Comparison of ENCODE assay signal across 8 mouse cellular contexts in the genomic region with DNA sequence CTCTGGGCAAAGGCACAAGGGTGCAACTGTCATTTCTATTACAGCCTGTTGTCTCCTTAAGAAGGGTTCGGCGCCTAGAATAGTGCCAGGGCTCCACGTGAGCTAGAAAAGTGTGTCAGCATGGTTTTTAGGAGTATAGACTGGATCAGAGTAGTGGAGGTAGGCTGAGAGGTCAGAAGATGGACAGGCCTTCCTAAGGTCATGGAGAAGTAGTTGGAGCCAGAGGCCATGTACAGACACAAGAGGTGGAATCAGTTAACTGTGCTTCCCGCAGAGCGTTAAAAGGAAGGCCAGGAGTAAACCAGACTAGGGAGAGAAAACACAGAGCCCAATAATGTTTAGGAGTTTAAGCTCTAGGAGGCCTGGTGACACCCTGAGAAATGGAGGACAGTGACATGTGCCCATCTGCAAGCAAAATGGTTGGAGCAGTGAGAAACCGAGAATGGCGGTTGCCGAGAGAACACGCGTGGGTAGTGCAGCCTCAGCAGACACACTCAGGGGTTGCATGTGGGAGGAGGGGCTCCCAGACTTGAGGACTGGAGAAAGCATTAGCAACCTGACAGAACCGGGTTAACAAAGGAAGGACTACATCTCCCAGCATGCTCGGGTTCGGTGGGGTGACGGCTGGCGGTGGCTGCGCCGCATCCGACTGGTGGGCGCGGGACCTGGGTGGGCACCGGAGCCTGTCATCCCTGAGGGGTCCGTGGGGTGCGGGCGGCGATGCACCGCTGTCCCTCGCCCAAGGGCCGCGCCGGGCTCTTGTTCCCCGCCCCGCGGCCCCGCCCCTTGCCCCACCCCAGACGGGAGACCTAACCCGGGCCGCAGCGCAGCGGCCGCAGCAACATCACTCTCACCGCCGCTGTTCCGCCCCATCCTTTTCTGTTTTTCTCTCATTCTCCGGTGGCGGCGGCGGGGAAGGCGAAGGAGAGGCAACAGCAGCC. TPM values are rescaled to one million over a fixed set of nuclear protein-coding genes. Genes with fewer than 3 reads are reported as not detected.
DNase-seq lines count a peak whose midpoint lies in the region; ATAC-seq and TF ChIP-seq lines count a peak whose summit lies in the region.

A gene (plus strand): TSS at position 625 of the 941 bp plus-strand sequence.

- peak within 1 kb of the TSS; percentile 71 for H3K27ac ChIP-seq in forebrain, embryonic 11.5 days (ENCODE audit: low read depth, low read length)
- H3K27ac ChIP-seq in heart, embryonic 16.5 days (ENCODE audit: low read length), result peak within 1 kb of the TSS; percentile 44; the same call in 1 of the 2 replicates
- no peak within 1 kb of the TSS for H3K27ac ChIP-seq in liver, embryonic 13.5 days
- peak within 1 kb of the TSS; percentile 63 for H3K27ac ChIP-seq in stomach, postnatal 0 days (replicated peaks)

- H3K27me3 ChIP-seq in forebrain, embryonic 11.5 days (ENCODE audit: control insufficient read depth, insufficient read depth, low read length), result no peaks in the 10 kb centered on the region
- no peaks in the 10 kb centered on the region for H3K27me3 ChIP-seq in heart, embryonic 16.5 days (ENCODE audit: control insufficient read depth, insufficient read depth, low read length)
- peaks cover 25% of the 10 kb centered on the region for H3K27me3 ChIP-seq in liver, embryonic 13.5 days
- H3K27me3 ChIP-seq in stomach, postnatal 0 days (ENCODE audit: control insufficient read depth, insufficient read depth, low read length), result no peaks in the 10 kb centered on the region

- 8% methylated on average over 38 of the region's 48 CpGs for WGBS in forebrain, embryonic 11.5 days
- WGBS in heart, embryonic 16.5 days, result 7% methylated on average over 47 of the region's 48 CpGs
- WGBS in liver, embryonic 13.5 days (ENCODE audit: insufficient replicate concordance), result 11% methylated on average over 35 of the region's 48 CpGs
- 10% methylated on average over 36 of the region's 48 CpGs for WGBS in stomach, postnatal 0 days

- no peak for TF ChIP-seq EP300 in stomach, postnatal 0 days (optimal IDR thresholded peaks at IDR 0.05)

- H3K4me1 ChIP-seq in forebrain, embryonic 11.5 days (replicated peaks; ENCODE audit: control insufficient read depth, insufficient read depth, low read length), result peaks cover 10% of the 10 kb centered on the region; the same call in 1 of the 2 replicates
- H3K4me1 ChIP-seq in heart, embryonic 16.5 days (ENCODE audit: control insufficient read depth, insufficient read depth, low read length), result peaks cover 12% of the 10 kb centered on the region
- peaks cover 16% of the 10 kb centered on the region for H3K4me1 ChIP-seq in liver, embryonic 13.5 days (replicated peaks)
- 0 out of 2 replicates have a peak, but pooled peaks cover 2% of the 10 kb centered on the region for H3K4me1 ChIP-seq in stomach, postnatal 0 days (replicated peaks; ENCODE audit: control insufficient read depth, insufficient read depth)

- peak within 1 kb of the TSS; percentile 96 for H3K4me2 ChIP-seq in forebrain, embryonic 11.5 days (ENCODE audit: low read depth, low read length, severe bottlenecking)
- H3K4me2 ChIP-seq in heart, embryonic 16.5 days (ENCODE audit: low read depth, low read length), result peak within 1 kb of the TSS; percentile 96
- H3K4me2 ChIP-seq in liver, embryonic 13.5 days, result peak within 1 kb of the TSS; percentile 83
- peak within 1 kb of the TSS; percentile 94 for H3K4me2 ChIP-seq in stomach, postnatal 0 days (replicated peaks; ENCODE audit: low read depth)

- peak within 1 kb of the TSS; percentile 87 for H3K9ac ChIP-seq in forebrain, embryonic 11.5 days (ENCODE audit: low read length)
- peak within 1 kb of the TSS; percentile 86 for H3K9ac ChIP-seq in heart, embryonic 16.5 days (ENCODE audit: low read length)
- H3K9ac ChIP-seq in liver, embryonic 13.5 days, result peak within 1 kb of the TSS; percentile 60
- H3K9ac ChIP-seq in stomach, postnatal 0 days (ENCODE audit: low read length), result peak within 1 kb of the TSS; percentile 76

- no peak for TF ChIP-seq CTCF in stomach, postnatal 0 days (IDR thresholded peaks at IDR 0.05; ENCODE audit: low read depth)

- peak; percentile 75 for DNase-seq in CD4-positive, CD25-positive, alpha-beta regulatory T cell, adult 2 months (ENCODE audit: low read depth, low spot score)
- peak; percentile 89 for DNase-seq in brain, embryonic 18.5 days (ENCODE audit: low read depth, low spot score)
- DNase-seq in forebrain, embryonic 11.5 days (ENCODE audit: low spot score), result peak; percentile 92
- peak; percentile 61 to 76 for DNase-seq in kidney, postnatal 25 days
- DNase-seq in liver, embryonic 13.5 days, result peak; percentile 34
- peak; percentile 87 for DNase-seq in neural tube, embryonic 10.5 days (ENCODE audit: extremely low spot score, low spot score)
- peak; percentile 69 for DNase-seq in stomach, postnatal 0 days (ENCODE audit: low spot score)

- peak; percentile 96 for ATAC-seq in forebrain, embryonic 11.5 days (replicated peaks; ENCODE audit: low FRiP score)
- peak; percentile 84 for ATAC-seq in heart, embryonic 16.5 days (replicated peaks; ENCODE audit: extremely low read depth, insufficient read depth, low FRiP score)
- peak; percentile 75 for ATAC-seq in liver, embryonic 13.5 days (ENCODE audit: low read depth)
- peak; percentile 78 for ATAC-seq in stomach, postnatal 0 days (ENCODE audit: low FRiP score, low TSS enrichment)

- H3K4me3 ChIP-seq in forebrain, embryonic 11.5 days (ENCODE audit: low read depth, low read length), result peak within 1 kb of the TSS; percentile 74
- H3K4me3 ChIP-seq in heart, embryonic 16.5 days (ENCODE audit: low read length), result peak within 1 kb of the TSS; percentile 88
- peak within 1 kb of the TSS; percentile 63 for H3K4me3 ChIP-seq in liver, embryonic 13.5 days (replicated peaks)
- H3K4me3 ChIP-seq in stomach, postnatal 0 days (ENCODE audit: low read depth, low read length), result peak within 1 kb of the TSS; percentile 80

- H3K9me3 ChIP-seq in forebrain, embryonic 11.5 days (ENCODE audit: control insufficient read depth, low read length), result no peaks in the 10 kb centered on the region
- no peaks in the 10 kb centered on the region for H3K9me3 ChIP-seq in heart, embryonic 16.5 days (replicated peaks; ENCODE audit: control insufficient read depth, low read length)
- no peaks in the 10 kb centered on the region for H3K9me3 ChIP-seq in liver, embryonic 13.5 days (replicated peaks)
- H3K9me3 ChIP-seq in stomach, postnatal 0 days (ENCODE audit: control insufficient read depth, low read length), result no peaks in the 10 kb centered on the region

- no peaks in the 10 kb centered on the region; the same call in 1 of the 2 replicates for H3K36me3 ChIP-seq in forebrain, embryonic 11.5 days (ENCODE audit: control insufficient read depth, insufficient read depth, low read length)
- peaks cover 6% of the 10 kb centered on the region; the same call in 1 of the 2 replicates for H3K36me3 ChIP-seq in heart, embryonic 16.5 days (ENCODE audit: control insufficient read depth, insufficient read depth)
- H3K36me3 ChIP-seq in liver, embryonic 13.5 days, result no peaks in the 10 kb centered on the region
- no peaks in the 10 kb centered on the region for H3K36me3 ChIP-seq in stomach, postnatal 0 days (ENCODE audit: control insufficient read depth, insufficient read depth, low read length)

RNA-seq across cellular contexts. Expression of the gene that starts here (rescaled TPM):
- polyA plus RNA-seq in forebrain, embryonic 11.5 days (2014; fragmentation: Nextera tagmentation; extraction: Ambion mirVana), result 31.2 and 32.3 TPM in 2 replicates
- 5.1 and 5.2 TPM in 2 replicates for polyA plus RNA-seq in heart, embryonic 16.5 days (2015; fragmentation: Nextera tagmentation; extraction: Ambion mirVana)
- polyA plus RNA-seq in liver, embryonic 13.5 days (2015; fragmentation: Nextera tagmentation; extraction: Ambion mirVana), result 1.0 and 1.2 TPM in 2 replicates
- 2.5 TPM in 2 replicates for polyA plus RNA-seq in stomach, postnatal 0 days (2015; fragmentation: Nextera tagmentation; extraction: Ambion mirVana)

Comparison
In these comparisons a context has a peak if more than half of its experiments do, and no peak if none do; other contexts are left out.
1. DNase-seq: peak in every context shown above with its lines; median percentile 92 in forebrain, embryonic 11.5 days; 89 in brain, embryonic 18.5 days; 87 in neural tube, embryonic 10.5 days; 75 in CD4-positive, CD25-positive, alpha-beta regulatory T cell, adult 2 months; 69 in stomach, postnatal 0 days; 68 in kidney, postnatal 25 days; 34 in liver, embryonic 13.5 days.